Mouse (Mus musculus) G1E (cell line): ENCODE results near the gene Klf13. TPM values are rescaled to one million over a fixed set of nuclear protein-coding genes. Genes with fewer than 3 reads are reported as not detected.

ENCODE experiments used
- ATAC-seq: 2 replicates; pipeline ENCODE4 v1.8.0; 2016; ENCODE audit warnings: mild to moderate bottlenecking; ENCODE audit not compliant: insufficient number of reproducible peaks, poor library complexity, low FRiP score, severe bottlenecking; ENCODE audit errors: extremely low read depth
- DNase-seq: peaks from one replicate; pipeline ENCODE4 v3.0.0; 2012; ENCODE audit warnings: low spot score
- H3K27me3 ChIP-seq: 2 replicates; pipeline ENCODE4 v1.6.1; 2012; ENCODE audit warnings: mild to moderate bottlenecking, low read length, inconsistent platforms; ENCODE audit not compliant: insufficient read depth
- H3K36me3 ChIP-seq: replicated peaks from 2 replicates; pipeline ENCODE3; 2012; ENCODE audit warnings: mild to moderate bottlenecking, inconsistent platforms
- H3K4me1 ChIP-seq: 2 replicates; pipeline ENCODE4 v1.6.1; 2012; ENCODE audit warnings: low read depth, low read length, inconsistent platforms, mixed read lengths; ENCODE audit not compliant: insufficient read depth
- H3K4me3 ChIP-seq: 2 replicates; pipeline ENCODE4 v1.5.1; 2012; ENCODE audit warnings: low read depth, mild to moderate bottlenecking, inconsistent platforms, low read length, moderate library complexity, mixed read lengths
- H3K9me3 ChIP-seq: replicated peaks from 2 replicates; pipeline ENCODE4 v1.6.1; 2012; ENCODE audit warnings: inconsistent platforms
- CTCF ChIP-seq: IDR thresholded peaks from 2 replicates; pipeline ENCODE4 v1.5.1; 2012; ENCODE audit warnings: low read depth, low read length, inconsistent platforms, mixed read lengths
- GATA1 ChIP-seq: IDR thresholded peaks from 2 replicates; pipeline ENCODE4 v1.6.1; 2012; ENCODE audit warnings: borderline replicate concordance, low read length, inconsistent platforms, mixed read lengths
- GATA2 ChIP-seq: IDR thresholded peaks from 2 replicates; pipeline ENCODE4 v1.6.1; 2012; ENCODE audit warnings: low read depth, low read length, inconsistent platforms, borderline replicate concordance
- POLR2AphosphoS5 ChIP-seq: IDR thresholded peaks from 2 replicates; pipeline ENCODE4 v1.6.1; 2012; ENCODE audit warnings: low read depth, low read length, inconsistent platforms; ENCODE audit not compliant: insufficient replicate concordance
- TAL1 ChIP-seq: conservative IDR thresholded peaks from 2 replicates; pipeline ENCODE4 v1.6.1; 2012; ENCODE audit warnings: low read depth, low read length, inconsistent platforms, mixed read lengths
- polyA plus RNA-seq: library from polyadenylated mRNA; stranded (reverse); fragments of >175 nt; gene quantifications from 2 replicates; pipeline ENCODE4 v1.2.3, GENCODE M21; 2012
- total RNA-seq, 2 experiments: library from RNA; stranded (forward) in 1 of 2; stranded (reverse) in 1 of 2; fragments of 200-1000 nt in 1 of 2; fragments of >200 nt in 1 of 2; fragmentation: Nextera tagmentation in 1 of 2; gene quantifications; 2 replicates each; pipeline ENCODE4 v1.2.3; 2014 to 2017

Gene Klf13
- total and polyA plus RNA-seq, 3 experiments: 14.6 to 89.5 (median 68.1) TPM

DNA sequence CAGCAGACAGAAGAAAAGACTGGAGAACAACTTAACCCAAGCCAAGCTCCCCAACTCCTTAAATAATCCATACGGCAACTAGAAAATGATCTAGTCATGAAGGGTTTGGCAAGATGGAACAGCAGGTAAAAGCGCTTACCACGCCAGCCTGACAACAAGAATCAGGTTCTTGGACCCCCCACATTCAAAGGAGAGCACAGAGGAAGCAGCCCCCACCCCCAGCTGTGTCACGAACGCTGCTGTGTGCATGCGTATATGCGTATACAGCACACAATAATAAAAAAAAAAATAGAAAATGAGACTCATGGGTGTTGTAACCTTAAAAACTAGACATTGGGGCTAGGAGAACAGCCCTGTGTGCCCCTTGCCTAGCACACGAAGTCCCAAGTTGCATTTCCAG, 38.8 kb downstream of the Klf13 start:
- H3K36me3 ChIP-seq: peaks cover 61% of the 10 kb centered on the region
- H3K9me3 ChIP-seq: no peaks in the 10 kb centered on the region
- H3K27me3 ChIP-seq: peaks cover 4% of the 10 kb centered on the region; the same call in 1 of the 2 replicates
- H3K4me3 ChIP-seq: no peak overlapping the region
- ATAC-seq (no peak), DNase-seq (no peak)
- no peak for TF ChIP-seq GATA2
- TF ChIP-seq CTCF: no peak
- no peak for TF ChIP-seq POLR2AphosphoS5
- no peak for TF ChIP-seq GATA1
- no peak for TF ChIP-seq TAL1
- peaks cover 93% of the 10 kb centered on the region for H3K4me1 ChIP-seq

DNA sequence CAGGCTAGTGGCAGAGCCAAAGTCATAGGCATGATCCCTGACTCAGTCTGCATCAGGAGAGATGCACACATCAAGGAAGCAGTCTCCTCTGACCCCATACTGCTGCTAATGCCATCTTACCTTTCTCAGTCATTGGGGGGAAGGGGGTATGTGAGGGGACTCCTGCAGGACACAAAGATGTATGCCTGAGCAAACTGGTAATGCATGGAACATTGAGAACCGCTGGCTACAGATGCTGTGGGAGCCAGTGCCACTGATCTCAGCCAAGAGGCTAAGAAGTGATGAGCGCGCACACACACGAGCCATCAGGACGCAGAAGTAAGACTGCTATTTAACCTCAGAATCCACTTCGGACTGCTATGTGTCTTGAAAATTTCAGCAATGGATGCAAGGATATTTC, 40.5 kb downstream of the Klf13 start:
- ATAC-seq (no peak), DNase-seq (no peak)
- Histone ChIP-seq H3K27me3 (peaks cover 4% of the 10 kb centered on the region; the same call in 1 of the 2 replicates), H3K4me1 (peaks cover 86% of the 10 kb centered on the region), H3K4me3 (peak overlapping the region; percentile 25; the same call in 1 of the 2 replicates), H3K36me3 (peaks cover 58% of the 10 kb centered on the region), H3K9me3 (no peaks in the 10 kb centered on the region)
- no peak for TF ChIP-seq POLR2AphosphoS5
- TF ChIP-seq CTCF: no peak
- TF ChIP-seq TAL1: no peak
- TF ChIP-seq GATA2: no peak
- TF ChIP-seq GATA1: no peak

DNA sequence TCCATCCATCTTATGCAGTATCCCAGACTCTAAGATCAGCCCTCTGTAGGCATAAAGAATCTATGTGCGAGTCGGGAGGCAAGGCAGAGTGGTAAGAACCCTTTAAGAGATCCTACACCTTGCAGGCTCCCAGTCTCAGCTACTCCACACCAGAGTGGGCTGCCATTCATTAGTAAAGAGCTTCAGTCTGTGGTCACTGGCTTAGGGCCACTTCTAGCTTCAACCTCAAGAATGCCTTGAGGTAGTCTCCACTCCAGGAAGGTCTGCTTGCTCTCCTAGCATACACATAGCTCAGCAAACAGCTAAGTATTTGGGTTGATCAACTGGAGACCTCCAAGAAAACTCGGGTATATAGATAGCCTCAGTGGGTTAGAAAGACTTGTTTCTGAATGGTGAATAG, 41.1 kb downstream of the Klf13 start:
- Histone ChIP-seq H3K4me1 (peaks cover 82% of the 10 kb centered on the region), H3K9me3 (no peaks in the 10 kb centered on the region), H3K4me3 (peak overlapping the region; percentile 70; the same call in 1 of the 2 replicates), H3K36me3 (peaks cover 54% of the 10 kb centered on the region), H3K27me3 (peaks cover 4% of the 10 kb centered on the region; the same call in 1 of the 2 replicates)
- ATAC-seq (no peak), DNase-seq (no peak)
- no peak for TF ChIP-seq GATA2
- TF ChIP-seq TAL1: no peak
- TF ChIP-seq CTCF: no peak
- TF ChIP-seq GATA1: no peak
- no peak for TF ChIP-seq POLR2AphosphoS5

DNA sequence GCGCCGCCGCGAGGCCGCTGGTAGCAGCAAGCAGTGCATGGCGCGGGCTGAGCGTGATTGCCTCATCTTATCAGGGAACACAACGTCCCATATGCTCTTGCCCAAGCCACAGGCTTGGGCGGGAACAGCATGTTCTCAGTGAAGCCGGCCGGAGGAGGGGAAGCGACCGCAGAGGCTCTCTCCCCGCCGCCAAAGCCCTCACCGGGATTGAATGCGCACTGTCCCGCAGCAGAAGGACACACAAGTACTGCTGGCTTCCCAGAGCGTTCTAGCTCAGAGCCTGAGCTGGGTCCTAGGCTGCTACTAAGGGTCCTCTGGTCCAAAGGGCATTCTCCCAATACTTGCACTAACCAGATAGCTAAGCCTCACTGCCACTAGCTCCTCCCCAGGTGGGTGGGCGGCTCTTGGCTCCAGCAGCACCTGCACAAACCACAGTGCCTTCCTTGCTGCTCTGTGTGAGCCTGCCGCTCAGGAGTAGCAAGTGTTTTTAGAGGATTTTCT, 41.7 kb downstream of the Klf13 start:
- no peaks in the 10 kb centered on the region for H3K9me3 ChIP-seq
- DNase-seq: peak; percentile 80

DNA sequence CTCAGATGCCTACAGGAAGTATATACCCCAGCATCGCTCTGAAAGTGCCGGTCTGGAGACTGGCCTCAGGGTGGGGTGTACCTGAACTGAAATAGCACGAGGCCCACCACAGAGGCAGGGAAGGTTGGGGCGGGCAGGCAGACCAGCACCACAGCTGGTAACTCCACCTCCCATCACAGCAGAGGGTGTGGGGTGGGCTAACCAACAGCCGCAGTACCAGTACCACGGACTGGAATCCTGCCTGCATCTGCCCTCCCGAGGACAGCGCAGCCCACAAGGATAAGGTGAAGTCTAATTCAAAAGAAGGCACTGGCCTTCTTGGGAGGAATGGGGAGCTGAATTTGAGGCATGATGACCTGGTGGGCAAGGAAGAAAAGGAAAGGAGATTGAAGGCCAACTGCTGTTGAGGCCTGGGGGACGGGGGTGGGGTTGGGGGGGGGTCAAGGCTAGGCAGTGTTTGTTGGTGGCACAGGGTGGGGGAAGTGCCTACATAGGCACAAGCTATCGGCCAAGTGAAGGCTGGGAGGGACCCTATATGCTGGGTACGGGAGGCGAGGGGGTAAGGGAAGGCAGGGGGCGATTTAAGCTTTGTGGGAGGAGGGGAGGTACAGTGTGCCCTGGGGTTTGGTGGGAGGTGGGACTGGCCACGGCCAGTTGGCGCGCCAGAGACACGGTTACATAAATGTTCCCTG, 42.3 kb downstream of the Klf13 start:
- DNase-seq: peak; percentile 41
- ATAC-seq: no peak
- no peaks in the 10 kb centered on the region for H3K9me3 ChIP-seq
- H3K4me1 ChIP-seq: peaks cover 77% of the 10 kb centered on the region
- peaks cover 51% of the 10 kb centered on the region for H3K36me3 ChIP-seq
- H3K4me3 ChIP-seq: peak overlapping the region; percentile 70
- TF ChIP-seq CTCF (no peak), TAL1 (no peak), GATA1 (no peak), GATA2 (no peak), POLR2AphosphoS5 (no peak)
- peaks cover 4% of the 10 kb centered on the region; the same call in 1 of the 2 replicates for H3K27me3 ChIP-seq

More for the DNA sequence above, 41.7 kb downstream of the Klf13 start:
- TF ChIP-seq GATA2 (no peak), TAL1 (peak; percentile 62; the same call in 1 of the 2 replicates), CTCF (no peak)
- ATAC-seq: peak; percentile 94
- H3K4me1 ChIP-seq: peaks cover 79% of the 10 kb centered on the region
- peak overlapping the region; percentile 70 for H3K4me3 ChIP-seq
- peaks cover 53% of the 10 kb centered on the region for H3K36me3 ChIP-seq
- peaks cover 4% of the 10 kb centered on the region; the same call in 1 of the 2 replicates for H3K27me3 ChIP-seq

DNA sequence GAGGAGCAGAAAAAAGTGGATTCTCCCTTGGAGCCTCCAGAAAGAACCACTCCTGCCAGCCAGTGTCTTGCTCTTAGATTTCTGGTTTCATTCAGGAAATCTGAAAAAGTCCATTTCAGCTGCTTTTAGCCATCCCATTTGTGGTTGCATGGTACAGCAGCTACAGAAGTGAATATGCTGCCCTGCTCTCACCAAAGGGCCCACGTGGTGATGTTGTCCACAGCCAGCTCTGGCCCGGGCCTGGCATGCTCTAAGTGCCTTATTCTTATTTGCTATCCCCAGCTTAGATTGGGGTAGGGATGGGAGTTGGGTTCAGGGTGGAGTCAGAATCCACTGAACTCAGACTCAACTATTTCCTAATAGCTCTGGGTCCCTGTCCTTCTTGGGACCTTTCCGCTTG, 43.5 kb downstream of the Klf13 start:
- Histone ChIP-seq H3K36me3 (peaks cover 51% of the 10 kb centered on the region), H3K9me3 (no peaks in the 10 kb centered on the region), H3K4me3 (no peak overlapping the region), H3K27me3 (peaks cover 4% of the 10 kb centered on the region; the same call in 1 of the 2 replicates), H3K4me1 (peaks cover 68% of the 10 kb centered on the region)
- ATAC-seq (no peak), DNase-seq (no peak)
- TF ChIP-seq TAL1 (no peak), CTCF (no peak), GATA1 (no peak), GATA2 (no peak), POLR2AphosphoS5 (no peak)
